Mouse (Mus musculus): ENCODE measurements at regions not wholly inside any gene's neighbourhood (a gene's known extent, or its start where the extent isn't known, plus 50 kb on each side); places are given as distances from the start of the nearest gene placed in this dataset.

DNA sequence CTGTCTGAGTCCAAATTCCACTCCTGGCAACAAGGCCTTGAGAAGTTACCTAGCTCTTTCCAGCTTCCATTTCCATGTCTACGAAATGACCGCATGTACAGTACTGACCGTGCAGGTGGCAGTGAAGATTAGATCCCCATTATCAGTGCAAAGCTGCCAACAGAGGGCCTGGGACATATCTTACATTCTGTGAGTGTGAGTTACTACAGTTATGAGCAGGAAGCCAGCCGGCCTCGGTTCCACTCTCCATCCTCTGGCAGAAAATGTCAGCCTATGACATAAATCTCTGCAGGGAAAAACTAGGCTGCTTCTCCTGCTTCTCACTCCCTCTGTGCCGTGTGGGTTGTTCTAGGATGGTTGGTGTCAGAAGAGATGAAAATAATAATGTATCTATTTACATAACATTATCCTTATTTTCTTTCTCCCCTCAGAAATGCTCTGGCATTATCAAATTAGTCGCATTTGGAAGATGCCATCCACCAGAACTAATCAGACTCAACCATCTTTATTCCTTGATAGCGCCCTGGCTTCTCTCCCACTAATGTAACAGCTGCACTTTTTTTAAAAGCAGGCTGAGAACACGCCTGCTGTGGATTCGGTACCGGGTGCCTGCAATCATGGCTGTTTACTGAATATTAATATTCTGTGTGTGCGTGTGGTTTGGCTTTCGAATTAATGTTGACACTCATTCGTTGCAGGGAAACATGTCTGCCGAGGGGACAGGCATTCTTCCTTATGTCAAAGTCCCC is 77.5 kb downstream of the Dyrk2 start:
- no peak for TF ChIP-seq POLR2A (IDR thresholded peaks at IDR 0.05; ENCODE audit: borderline replicate concordance, insufficient read depth, low read length)
- TF ChIP-seq CTCF (IDR thresholded peaks at IDR 0.05; ENCODE audit: borderline replicate concordance, insufficient read depth, low read depth, low read length) = no peak
